Mouse (Mus musculus) retina, postnatal 1 day (tissue): ENCODE results near the gene Tpm3-rs7.
"Not testable (repeated sequence)": the region's sequence is repeated elsewhere in the genome, so short reads cannot be mapped to it uniquely, and the experiment has no call there.

Experiments used
- DNase-seq: peaks from one replicate; pipeline ENCODE4 v3.0.0-alpha.2; 2012

Gene Tpm3-rs7

DNA sequence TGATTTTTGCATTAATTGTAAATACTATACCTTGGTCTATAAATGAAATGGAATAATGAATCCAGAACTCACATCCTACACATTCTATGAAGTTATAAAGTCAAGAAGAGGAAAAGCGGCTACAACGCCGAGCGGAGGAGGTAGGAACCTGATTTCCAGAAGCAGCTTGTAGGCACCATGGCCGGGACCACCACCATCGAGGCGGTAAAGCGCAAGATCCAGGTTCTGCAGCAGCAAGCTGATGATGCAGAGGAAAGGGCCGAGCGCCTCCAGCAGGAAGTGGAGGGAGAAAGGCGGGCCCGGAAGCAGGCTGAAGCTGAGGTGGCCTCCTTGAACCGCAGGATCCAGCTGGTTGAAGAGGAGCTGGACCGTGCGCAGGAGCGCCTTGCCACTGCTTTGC lies at the start of gene Tpm3-rs7:
Tpm3-rs7 (plus strand) TSS at position 110 of the 400 bp plus-strand sequence.
- not testable (repeated sequence) for DNase-seq

DNA sequence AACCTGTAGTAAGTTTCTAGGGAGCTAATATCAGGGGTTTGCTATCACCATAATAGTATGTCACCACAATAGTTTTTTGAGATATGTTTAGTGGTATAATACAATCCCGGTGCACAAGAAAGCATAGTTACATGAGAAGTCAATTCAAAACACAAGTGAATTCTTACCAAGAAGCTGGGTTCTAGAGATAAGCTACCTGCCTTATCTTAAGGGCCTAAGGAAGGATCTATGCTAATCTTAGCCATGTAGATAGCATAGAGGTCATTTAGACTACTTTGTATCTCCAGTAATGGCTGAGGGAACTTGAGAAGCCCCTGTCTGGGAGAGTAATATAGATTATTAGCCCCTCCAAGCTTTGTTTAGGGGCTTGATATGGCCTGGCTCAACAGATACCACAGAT lies 2.6 kb downstream of the Tpm3-rs7 start:
- DNase-seq = no peak

DNA sequence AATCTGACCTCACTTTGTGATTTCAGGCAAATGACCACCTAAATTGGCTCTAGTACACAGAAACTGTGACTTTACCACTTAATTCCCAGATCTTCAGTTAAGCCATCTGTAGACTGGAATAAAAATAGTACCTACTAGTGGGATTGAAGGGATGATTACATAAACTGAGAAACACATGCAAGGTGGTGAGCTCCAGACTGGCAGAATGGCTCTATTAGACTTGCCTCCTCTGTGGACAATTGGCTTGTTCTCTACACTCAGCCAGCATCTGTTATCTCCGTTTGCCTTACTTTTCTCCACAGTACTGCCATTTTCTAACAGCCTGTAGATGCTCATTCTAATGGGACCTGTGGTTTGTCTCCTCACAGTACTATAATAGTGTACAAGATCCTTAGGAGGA lies 49.0 kb downstream of the Tpm3-rs7 start:
- no peak for DNase-seq
